Mouse (Mus musculus): ENCODE results near the gene Acsm1.
A peak's percentile ranks its signal among the peaks of the same experiment; 100 is the strongest.

Gene Acsm1

DNA sequence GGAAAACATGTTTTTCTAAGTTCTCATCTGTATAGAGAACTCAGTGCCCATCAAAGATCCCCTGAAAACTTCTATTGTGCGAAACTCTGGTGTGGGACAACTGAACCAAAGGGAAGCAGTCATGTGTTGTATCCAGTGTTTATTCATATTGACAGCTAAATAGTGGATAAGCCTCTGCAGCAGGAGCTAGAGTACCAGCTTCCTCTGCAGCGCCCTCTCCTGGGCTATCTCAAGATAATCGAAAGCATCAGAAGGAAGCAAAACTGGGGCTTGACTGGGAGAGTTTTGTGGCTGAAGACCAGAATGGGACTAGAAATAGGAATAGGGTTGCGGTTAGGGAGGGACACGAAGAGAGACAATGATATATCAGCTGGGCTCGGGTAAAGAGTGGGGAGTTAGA, 64.1 kb downstream of the Acsm1 start:
- DNase-seq (ENCODE audit: low spot score in 2 of 2), result peak in 1 of 2 experiments; percentile 5

DNA sequence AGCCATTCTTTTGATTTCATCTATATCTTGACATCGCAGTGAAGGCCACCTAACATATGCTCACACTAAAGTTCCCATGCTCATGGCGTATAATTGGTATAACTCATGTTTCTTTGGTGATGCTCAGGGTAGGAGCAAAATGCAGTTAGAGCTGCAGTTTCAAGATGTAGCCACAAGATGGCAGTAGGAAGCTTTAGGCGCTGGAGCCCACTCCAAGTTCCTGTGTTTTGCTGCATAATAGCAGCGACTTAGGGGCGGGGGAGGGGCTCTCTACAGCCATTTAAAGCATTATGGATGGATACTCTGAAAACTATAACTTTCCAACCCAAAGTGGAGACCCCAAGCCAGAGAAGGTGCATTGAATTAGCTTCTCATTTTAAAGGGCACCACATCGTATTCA, 66.6 kb downstream of the Acsm1 start:
- peak in 1 of 2 experiments; percentile 23 for DNase-seq (ENCODE audit: low spot score in 2 of 2)

GRCm38 (mm10) chr7:119680107-119680506, 73.3 kb downstream of the Acsm1 start:
- DNase-seq (ENCODE audit: low spot score in 2 of 2), result no peak

GRCm38 (mm10) chr7:119682699-119683098, 75.9 kb downstream of the Acsm1 start:
- DNase-seq (ENCODE audit: low spot score in 2 of 2), result no peak

- DNase-seq (ENCODE audit: low spot score in 2 of 2), result no peak
Measured at GRCm38 (mm10) chr7:119689726-119690125, 82.9 kb downstream of the Acsm1 start, which contains the start of gene Acsm4. TSS of gene Acsm4 (plus strand) at chr7:119690026.

DNA sequence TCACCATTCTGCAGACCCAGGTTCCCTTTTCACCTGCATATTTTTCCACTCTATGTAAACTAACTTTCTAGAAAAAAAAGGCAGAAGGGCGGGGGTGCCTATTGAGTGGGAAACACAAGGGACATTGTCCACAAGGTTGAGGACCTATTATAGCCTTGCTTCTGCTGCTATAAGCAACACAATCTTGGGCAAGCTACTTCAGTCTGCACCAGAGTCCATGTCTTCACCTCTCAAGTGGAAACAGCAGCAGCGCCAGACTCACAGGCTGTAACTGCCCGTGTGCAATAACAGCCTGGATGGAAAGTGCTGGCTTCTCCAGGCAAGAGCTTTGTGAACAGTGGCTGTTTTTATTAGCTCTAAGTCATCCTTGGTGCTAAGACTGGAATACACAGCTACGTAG, 85.5 kb downstream of the Acsm1 start:
- DNase-seq (ENCODE audit: low spot score in 2 of 2), result no peak

- DNase-seq (ENCODE audit: low spot score in 2 of 2), result no peak
Measured at GRCm38 (mm10) chr7:119694926-119695325, 88.1 kb downstream of the Acsm1 start.
